Mouse (Mus musculus): ENCODE measurements at regions not wholly inside any gene's neighbourhood (a gene's known extent, or its start where the extent isn't known, plus 50 kb on each side); places are given as distances from the start of the nearest gene placed in this dataset.

DNA sequence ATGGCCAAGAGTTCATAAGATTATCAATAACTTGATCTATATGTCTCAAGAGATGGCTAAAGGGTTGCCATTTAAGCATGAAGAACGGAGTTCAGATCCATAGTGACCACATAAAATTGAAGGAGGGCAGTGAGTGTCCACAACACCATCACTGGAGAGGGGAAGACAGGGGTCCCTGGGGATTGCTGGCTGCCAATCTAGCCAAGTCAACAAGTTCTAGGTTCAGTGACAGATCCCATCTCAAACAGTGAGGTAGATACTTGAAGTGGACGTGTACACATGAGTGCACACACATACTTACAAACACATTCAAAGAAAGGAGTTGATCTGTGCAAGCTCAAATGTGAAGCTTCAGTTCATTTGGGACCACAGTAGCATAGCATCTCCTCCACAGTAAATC, 471.8 kb upstream of the Atp11b start:
- Histone ChIP-seq H3K9me3 (replicated peaks) (no peaks in the 10 kb centered on the region), H3K27me3 (no peaks in the 10 kb centered on the region), H3K4me3 (no peak overlapping the region), H3K4me2 (no peak overlapping the region), H3K27ac (no peak overlapping the region), H3K4me1 (no peaks in the 10 kb centered on the region), H3K9ac (no peak overlapping the region), H3K36me3 (ENCODE audit: poor library complexity, severe bottlenecking) (no peaks in the 10 kb centered on the region)
- 95% methylated on average over 2 of the region's 2 CpGs for WGBS
- ATAC-seq: no peak

DNA sequence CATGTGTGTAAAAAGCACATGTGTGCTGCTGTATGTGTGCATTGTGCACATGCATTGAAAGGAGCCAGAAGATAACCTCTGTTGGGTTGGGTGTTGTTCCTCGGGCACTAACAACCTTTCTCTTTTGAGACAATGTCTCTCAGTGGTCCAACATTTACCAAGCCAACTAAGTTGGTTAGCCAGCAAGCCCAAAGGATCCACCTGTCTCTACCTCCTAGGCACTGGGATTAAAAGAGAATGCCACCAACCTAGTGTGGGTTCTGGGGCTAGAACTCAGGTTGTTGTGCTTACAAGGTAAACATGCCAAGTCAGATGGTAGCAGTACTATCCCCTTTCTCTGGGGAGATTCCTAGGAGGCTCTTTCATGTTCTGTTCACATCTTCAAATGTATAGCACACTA, 459.1 kb upstream of the Atp11b start:
- ATAC-seq: no peak
- Histone ChIP-seq H3K4me2 (no peak overlapping the region), H3K4me1 (no peaks in the 10 kb centered on the region), H3K9ac (no peak overlapping the region), H3K27me3 (no peaks in the 10 kb centered on the region), H3K27ac (no peak overlapping the region), H3K9me3 (replicated peaks) (no peaks in the 10 kb centered on the region; the same call in none of the 2 replicates), H3K36me3 (ENCODE audit: poor library complexity, severe bottlenecking) (no peaks in the 10 kb centered on the region), H3K4me3 (no peak overlapping the region)
- 76% methylated on average over 1 of the region's 1 CpGs for WGBS

DNA sequence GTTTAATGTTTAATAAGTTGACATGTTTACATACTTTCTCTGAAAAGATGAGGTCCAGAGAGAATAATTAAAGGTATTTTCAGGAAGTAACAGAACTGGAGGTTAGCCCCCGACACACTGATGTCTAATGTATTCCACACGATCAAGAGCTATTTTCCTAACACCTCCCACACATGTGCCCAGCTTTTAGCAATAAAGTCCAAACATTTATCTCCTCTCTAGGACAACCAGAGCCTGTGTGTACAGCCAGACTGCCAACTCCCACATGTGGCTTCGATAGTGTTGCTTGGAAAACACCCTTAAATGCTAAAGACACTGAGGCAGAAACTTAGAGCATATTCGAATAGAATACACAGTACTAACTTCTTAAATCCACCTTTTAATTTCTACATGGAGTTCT, 458.2 kb upstream of the Atp11b start:
- H3K9ac ChIP-seq: no peak overlapping the region
- H3K27me3 ChIP-seq: no peaks in the 10 kb centered on the region
- 84% methylated on average over 4 of the region's 4 CpGs for WGBS
- no peaks in the 10 kb centered on the region for H3K4me1 ChIP-seq
- no peak overlapping the region for H3K4me2 ChIP-seq
- no peak for ATAC-seq
- no peak overlapping the region for H3K27ac ChIP-seq
- H3K36me3 ChIP-seq (ENCODE audit: poor library complexity, severe bottlenecking): no peaks in the 10 kb centered on the region
- H3K4me3 ChIP-seq: no peak overlapping the region
- H3K9me3 ChIP-seq (replicated peaks): no peaks in the 10 kb centered on the region; the same call in none of the 2 replicates

DNA sequence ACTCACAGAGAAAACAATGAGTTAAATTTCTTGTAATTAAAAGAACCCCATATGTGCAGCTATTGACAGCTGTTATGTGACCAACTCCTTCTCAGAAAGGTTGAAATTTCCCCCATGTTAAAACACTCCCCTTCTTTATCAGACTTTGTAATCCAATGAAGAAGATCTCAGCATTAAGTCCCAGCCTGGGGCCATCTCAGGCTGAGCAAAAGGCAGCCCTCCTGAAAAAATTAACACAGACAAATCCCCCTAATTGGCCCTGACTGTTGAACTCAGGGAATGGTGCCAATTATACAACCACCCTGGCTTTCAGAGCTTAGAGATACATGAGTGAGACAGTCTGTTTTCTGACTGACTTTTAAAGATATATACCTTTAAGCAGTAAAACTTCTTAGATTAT, 454.9 kb upstream of the Atp11b start:
- Histone ChIP-seq H3K9me3 (replicated peaks) (peaks cover 11% of the 10 kb centered on the region), H3K4me1 (no peaks in the 10 kb centered on the region), H3K36me3 (ENCODE audit: poor library complexity, severe bottlenecking) (no peaks in the 10 kb centered on the region), H3K4me3 (no peak overlapping the region), H3K27ac (no peak overlapping the region), H3K27me3 (no peaks in the 10 kb centered on the region), H3K4me2 (no peak overlapping the region), H3K9ac (no peak overlapping the region)
- no peak for ATAC-seq

DNA sequence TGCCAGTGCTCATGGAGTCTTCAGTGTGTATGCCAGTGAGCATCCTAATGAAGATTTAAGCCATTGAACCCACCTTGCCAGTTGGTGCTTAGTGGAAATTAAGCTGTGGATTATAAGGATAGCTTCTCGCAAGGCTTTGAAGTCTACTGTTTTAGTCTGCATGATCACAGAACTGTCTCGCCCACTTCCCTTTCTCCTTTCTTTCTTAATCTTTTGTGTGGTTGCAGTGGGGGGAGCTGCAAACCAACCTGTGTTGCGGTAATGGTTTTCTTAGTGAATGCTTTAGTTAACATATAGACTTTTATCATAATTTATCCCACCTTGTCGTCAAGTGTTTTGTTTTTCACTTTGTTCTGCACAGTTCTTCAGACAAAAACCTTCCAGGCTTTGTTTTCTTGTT, 447.9 kb upstream of the Atp11b start:
- no peaks in the 10 kb centered on the region for H3K36me3 ChIP-seq (ENCODE audit: poor library complexity, severe bottlenecking)
- H3K27ac ChIP-seq: no peak overlapping the region
- H3K27me3 ChIP-seq: no peaks in the 10 kb centered on the region
- H3K9me3 ChIP-seq (replicated peaks): peaks cover 13% of the 10 kb centered on the region
- no peaks in the 10 kb centered on the region for H3K4me1 ChIP-seq
- H3K9ac ChIP-seq: no peak overlapping the region
- WGBS: 79% methylated on average over 4 of the region's 4 CpGs
- no peak overlapping the region for H3K4me3 ChIP-seq
- no peak for ATAC-seq
- no peak overlapping the region for H3K4me2 ChIP-seq

DNA sequence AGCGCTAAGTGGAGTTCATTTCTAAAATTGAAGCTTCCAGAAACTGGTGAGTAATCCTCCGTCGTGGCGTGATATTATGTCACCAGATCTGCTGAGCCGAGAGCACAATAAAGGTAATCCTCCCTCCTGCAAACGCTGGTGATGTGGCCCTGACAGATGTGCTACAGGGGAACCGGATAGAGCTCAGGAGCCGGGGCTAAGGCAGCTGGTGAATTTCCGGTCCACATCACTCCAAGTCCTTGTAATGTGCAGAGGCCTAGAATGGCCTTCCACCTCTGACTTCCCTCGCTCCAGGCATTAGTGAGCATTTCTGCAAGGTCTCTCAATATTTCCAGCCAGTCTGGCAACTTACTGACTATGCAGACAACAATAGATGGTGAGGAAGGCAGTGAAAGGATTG, 439.7 kb upstream of the Atp11b start:
- Histone ChIP-seq H3K27ac (no peak overlapping the region), H3K4me3 (no peak overlapping the region), H3K36me3 (ENCODE audit: poor library complexity, severe bottlenecking) (no peaks in the 10 kb centered on the region), H3K9ac (no peak overlapping the region), H3K27me3 (no peaks in the 10 kb centered on the region), H3K4me1 (0 out of 2 replicates have a peak, but pooled peaks cover 4% of the 10 kb centered on the region), H3K9me3 (replicated peaks) (no peaks in the 10 kb centered on the region), H3K4me2 (no peak overlapping the region)
- 75% methylated on average over 10 of the region's 10 CpGs for WGBS
- ATAC-seq: no peak

DNA sequence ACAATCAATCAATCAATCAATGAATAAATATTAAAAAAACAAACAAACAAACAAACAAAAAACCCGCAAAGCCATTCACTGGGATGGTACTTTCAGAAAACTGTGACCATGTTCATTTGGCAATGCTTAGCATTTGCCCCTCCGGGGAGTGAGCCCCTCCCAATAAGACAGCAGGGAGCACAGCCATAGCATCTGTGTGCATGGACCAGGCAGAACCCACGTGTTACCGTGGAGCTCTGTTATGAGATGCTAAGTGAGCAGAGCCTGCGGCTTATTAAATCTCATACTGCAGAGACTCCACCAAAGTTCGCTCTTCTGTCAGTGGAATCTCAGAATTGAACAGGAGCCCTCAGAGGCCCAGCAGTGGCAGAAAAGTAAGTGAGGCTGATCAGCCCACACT, 438.7 kb upstream of the Atp11b start:
- H3K27ac ChIP-seq: no peak overlapping the region
- WGBS: 83% methylated on average over 6 of the region's 6 CpGs
- H3K4me2 ChIP-seq: no peak overlapping the region
- no peak for ATAC-seq
- H3K27me3 ChIP-seq: no peaks in the 10 kb centered on the region
- H3K4me1 ChIP-seq: peaks cover 5% of the 10 kb centered on the region
- H3K4me3 ChIP-seq: no peak overlapping the region
- no peaks in the 10 kb centered on the region for H3K36me3 ChIP-seq (ENCODE audit: poor library complexity, severe bottlenecking)
- no peak overlapping the region for H3K9ac ChIP-seq
- no peaks in the 10 kb centered on the region for H3K9me3 ChIP-seq (replicated peaks)

DNA sequence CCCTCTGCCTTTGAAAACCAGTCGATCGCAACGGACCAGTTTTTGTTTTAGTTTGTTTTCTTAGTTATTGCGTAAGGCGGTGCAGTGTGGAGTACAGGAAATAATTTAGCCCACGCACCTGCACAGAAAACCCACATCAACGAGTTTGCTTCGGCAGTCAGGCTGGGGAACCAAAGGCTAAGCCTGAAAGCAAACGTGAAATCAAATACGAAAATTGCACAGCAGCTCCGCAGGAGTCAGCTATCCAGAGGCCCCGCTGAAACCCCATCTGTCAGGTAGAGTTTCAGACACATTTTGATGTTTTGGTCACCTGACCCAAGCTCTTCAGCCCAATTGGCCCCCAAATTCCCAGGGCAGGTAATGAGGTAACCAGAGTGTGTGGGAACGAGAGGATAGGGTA, 435.6 kb upstream of the Atp11b start:
- no peak for ATAC-seq
- no peak overlapping the region for H3K4me2 ChIP-seq
- H3K4me3 ChIP-seq: no peak overlapping the region
- no peak overlapping the region for H3K27ac ChIP-seq
- peaks cover 36% of the 10 kb centered on the region for H3K4me1 ChIP-seq
- WGBS: 74% methylated on average over 13 of the region's 13 CpGs
- no peaks in the 10 kb centered on the region for H3K36me3 ChIP-seq (ENCODE audit: poor library complexity, severe bottlenecking)
- no peaks in the 10 kb centered on the region for H3K9me3 ChIP-seq (replicated peaks)
- H3K27me3 ChIP-seq: no peaks in the 10 kb centered on the region
- no peak overlapping the region for H3K9ac ChIP-seq

DNA sequence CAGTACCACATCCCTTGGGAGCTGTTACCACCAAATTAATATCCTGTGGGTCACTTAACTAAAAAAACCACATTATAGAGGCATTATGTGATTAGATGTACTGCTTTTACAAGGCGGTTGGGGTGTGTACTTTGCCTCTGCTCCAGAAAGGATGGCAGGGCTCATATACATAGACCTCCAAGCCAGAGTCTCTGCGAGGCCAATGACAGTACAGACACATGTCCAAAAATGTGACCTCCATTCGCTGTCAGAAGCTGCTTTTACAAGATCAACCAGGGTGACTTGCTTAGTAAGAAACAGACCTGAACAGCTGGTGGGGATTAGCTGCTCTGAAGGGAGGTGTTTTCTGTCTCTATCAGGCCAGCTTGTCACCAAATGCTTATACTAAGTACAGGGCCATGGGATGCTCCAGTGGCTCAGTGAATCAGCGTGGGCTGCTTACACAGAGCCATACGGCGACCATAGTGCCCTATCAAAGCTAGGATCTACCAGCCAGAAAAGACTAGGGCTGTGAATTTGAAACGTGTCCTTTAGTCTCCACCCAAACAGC, 433.0 kb upstream of the Atp11b start:
- 61% methylated on average over 7 of the region's 7 CpGs for WGBS
- Histone ChIP-seq H3K4me2 (no peak overlapping the region), H3K27me3 (no peaks in the 10 kb centered on the region), H3K9ac (no peak overlapping the region), H3K36me3 (ENCODE audit: poor library complexity, severe bottlenecking) (no peaks in the 10 kb centered on the region), H3K4me1 (peaks cover 49% of the 10 kb centered on the region), H3K4me3 (no peak overlapping the region), H3K27ac (no peak overlapping the region; the same call in 1 of the 2 replicates), H3K9me3 (replicated peaks) (no peaks in the 10 kb centered on the region)
- no peak for ATAC-seq

DNA sequence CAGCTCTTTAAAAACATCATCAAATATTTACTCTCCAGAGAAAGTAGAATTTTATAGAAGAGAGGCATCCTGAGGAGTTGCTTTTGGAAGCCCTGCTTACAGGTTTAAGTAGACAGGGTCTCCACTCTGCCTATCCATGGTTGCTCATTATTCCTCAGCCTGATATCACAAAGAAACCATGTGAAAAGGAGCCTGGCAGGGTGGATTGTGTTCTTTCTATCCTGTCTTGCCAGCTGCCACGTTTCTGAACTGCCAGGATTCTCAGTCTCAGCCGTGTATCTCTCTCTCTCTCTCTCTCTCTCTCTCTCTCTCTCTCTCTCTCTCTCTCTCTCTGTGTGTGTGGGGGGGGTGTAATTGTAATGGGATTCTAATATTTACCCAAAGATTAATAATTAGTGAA, 431.9 kb upstream of the Atp11b start:
- ATAC-seq: peak; percentile 17; the same call in 1 of the 2 replicates
- H3K4me2 ChIP-seq: no peak overlapping the region
- no peaks in the 10 kb centered on the region for H3K27me3 ChIP-seq
- 3% methylated on average over 2 of the region's 2 CpGs for WGBS
- H3K4me3 ChIP-seq: no peak overlapping the region
- H3K36me3 ChIP-seq (ENCODE audit: poor library complexity, severe bottlenecking): no peaks in the 10 kb centered on the region
- no peak overlapping the region for H3K9ac ChIP-seq
- H3K9me3 ChIP-seq (replicated peaks): no peaks in the 10 kb centered on the region
- peak overlapping the region; percentile 40; the same call in 1 of the 2 replicates for H3K27ac ChIP-seq
- H3K4me1 ChIP-seq: peaks cover 49% of the 10 kb centered on the region

DNA sequence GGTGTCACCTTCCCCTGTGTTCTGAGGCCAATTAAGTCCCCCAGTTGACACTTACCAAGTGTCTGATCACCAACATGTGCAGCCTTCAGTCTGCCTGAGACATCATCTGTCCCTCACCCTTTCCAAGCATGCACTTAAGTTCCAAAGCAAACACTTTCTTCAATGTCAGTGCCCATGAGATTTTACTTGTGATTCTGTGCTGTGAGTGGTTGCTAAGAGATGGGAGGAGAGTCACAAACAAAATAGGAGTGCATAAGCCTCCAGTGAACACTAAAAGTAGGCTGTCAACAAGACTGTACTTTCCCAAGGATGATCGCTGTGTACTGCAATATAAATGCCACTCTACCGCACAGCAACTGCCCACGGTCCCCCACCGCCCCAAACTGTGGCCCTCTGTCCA, 431.0 kb upstream of the Atp11b start:
- H3K4me1 ChIP-seq: peaks cover 49% of the 10 kb centered on the region
- H3K36me3 ChIP-seq (ENCODE audit: poor library complexity, severe bottlenecking): no peaks in the 10 kb centered on the region
- H3K9me3 ChIP-seq (replicated peaks): no peaks in the 10 kb centered on the region
- no peaks in the 10 kb centered on the region for H3K27me3 ChIP-seq
- peak overlapping the region; percentile 79; the same call in 1 of the 2 replicates for H3K27ac ChIP-seq
- no peak overlapping the region for H3K4me2 ChIP-seq
- no peak overlapping the region for H3K4me3 ChIP-seq
- H3K9ac ChIP-seq: no peak overlapping the region
- 79% methylated on average over 4 of the region's 4 CpGs for WGBS
- no peak for ATAC-seq

DNA sequence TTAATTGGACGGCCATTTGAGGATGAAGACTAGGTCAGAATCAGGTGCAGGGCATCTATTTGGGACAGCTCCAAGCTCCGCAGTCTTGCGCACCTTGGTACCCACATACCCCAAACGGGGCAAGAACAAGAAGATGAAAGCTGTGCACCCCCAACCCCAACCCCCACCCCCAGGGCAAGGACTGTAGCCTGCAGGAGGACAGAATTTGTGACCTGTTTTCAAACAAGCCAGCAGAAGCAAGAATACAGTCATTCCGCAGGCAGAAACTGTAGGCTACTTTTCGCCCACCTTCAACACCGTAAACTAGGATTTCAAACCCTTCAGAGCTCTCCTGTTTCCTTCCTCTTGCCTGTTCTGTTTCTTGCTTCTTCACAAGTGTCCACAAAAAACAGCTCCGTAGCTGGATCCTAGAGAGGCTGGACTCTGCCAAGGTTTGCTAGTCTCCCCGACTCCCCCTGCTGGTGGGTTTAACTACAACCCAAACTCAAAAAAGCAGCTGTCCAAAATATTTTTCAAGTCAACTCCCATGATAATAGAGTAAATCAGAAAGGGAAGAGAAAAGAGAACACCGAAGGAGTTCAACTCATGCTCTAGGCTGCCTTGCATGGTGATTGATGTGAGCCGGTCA, 430.3 kb upstream of the Atp11b start:
- Histone ChIP-seq H3K27ac (peak overlapping the region; percentile 79), H3K9ac (no peak overlapping the region), H3K4me3 (no peak overlapping the region), H3K9me3 (replicated peaks) (no peaks in the 10 kb centered on the region), H3K4me1 (peaks cover 49% of the 10 kb centered on the region), H3K27me3 (no peaks in the 10 kb centered on the region), H3K36me3 (ENCODE audit: poor library complexity, severe bottlenecking) (no peaks in the 10 kb centered on the region), H3K4me2 (peak overlapping the region; percentile 28)
- ATAC-seq: peak; percentile 61
- 61% methylated on average over 11 of the region's 11 CpGs for WGBS

DNA sequence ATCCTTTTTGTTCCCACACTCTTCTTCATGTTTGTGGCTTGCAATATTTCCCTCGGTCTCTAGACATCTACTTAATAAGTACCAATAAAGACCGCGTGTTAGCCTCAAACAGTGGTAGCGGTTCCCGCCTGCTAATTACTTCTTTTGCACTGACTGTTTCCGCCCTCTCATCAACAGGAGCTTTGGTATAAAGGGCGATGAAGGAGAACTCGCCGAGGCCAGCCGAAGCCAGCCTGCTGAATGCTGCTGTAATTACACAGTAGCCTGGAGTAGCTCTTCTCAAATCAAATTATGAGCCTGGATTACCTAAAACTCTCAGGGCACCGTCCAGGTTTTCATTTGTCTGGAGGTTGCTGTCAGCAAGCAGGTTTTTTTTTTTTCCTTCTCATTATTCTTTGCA, 429.7 kb upstream of the Atp11b start:
- H3K36me3 ChIP-seq (ENCODE audit: poor library complexity, severe bottlenecking): no peaks in the 10 kb centered on the region
- peak overlapping the region; percentile 28 for H3K4me2 ChIP-seq
- peak; percentile 75 for ATAC-seq
- no peaks in the 10 kb centered on the region for H3K9me3 ChIP-seq (replicated peaks)
- 0 out of 2 replicates have a peak overlapping the region, but pooled peaks have one; percentile 6 for H3K9ac ChIP-seq
- H3K4me1 ChIP-seq: peaks cover 49% of the 10 kb centered on the region
- 3% methylated on average over 11 of the region's 11 CpGs for WGBS
- no peak overlapping the region for H3K4me3 ChIP-seq
- peak overlapping the region; percentile 79 for H3K27ac ChIP-seq
- H3K27me3 ChIP-seq: no peaks in the 10 kb centered on the region
